In genomic region chr12:55598537-55598886, GRCm38 (mm10) we compare ENCODE assay signal across 9 mouse cellular contexts. TPM values are rescaled to one million over a fixed set of nuclear protein-coding genes. Genes with fewer than 3 reads are reported as not detected.
A peak's percentile ranks its signal among the peaks of the same experiment; 100 is the strongest.
DNase-seq lines count a peak whose midpoint lies in the region; ATAC-seq and TF ChIP-seq lines count a peak whose summit lies in the region.
"Had no signal": no experiment of that assay in that cellular context is flagged by ENCODE, and none has a peak within 500 bp of the region (broad histone marks: within the 10 kb centered on the region; RNA-seq: fewer than 3 reads in every experiment).

No protein-coding gene starts in this region.

- H3K4me2 ChIP-seq in neural tube, embryonic 11.5 days (ENCODE audit: low read depth) = peak overlapping the region; percentile 79
- peak overlapping the region; percentile 60; the same call in 1 of the 2 replicates for H3K4me2 ChIP-seq in liver, embryonic 14.5 days (ENCODE audit: low read depth)

- H3K27ac ChIP-seq in neural tube, embryonic 11.5 days (ENCODE audit: low read depth, low read length) = no peak overlapping the region
- no peak overlapping the region for H3K27ac ChIP-seq in liver, embryonic 14.5 days

- no peak overlapping the region for H3K9ac ChIP-seq in neural tube, embryonic 11.5 days (ENCODE audit: low read length)
- H3K9ac ChIP-seq in liver, embryonic 14.5 days (replicated peaks) = no peak overlapping the region

- peak overlapping the region; percentile 48 for H3K4me3 ChIP-seq in neural tube, embryonic 11.5 days (ENCODE audit: low read depth, low read length)
- peak overlapping the region in 1 of 2 experiments; percentile 38; a peak in 1 of 4 replicates for H3K4me3 ChIP-seq in liver, embryonic 14.5 days (ENCODE audit: insufficient read depth in 1 of 2, low read depth in 2 of 2, low read length in 2 of 2)

- no peak for TF ChIP-seq CTCF in liver, embryonic 14.5 days (IDR thresholded peaks at IDR 0.05; ENCODE audit: low read depth)

- WGBS in neural tube, embryonic 11.5 days = 6% methylated on average over 7 of the region's 7 CpGs
- whole genome bisulfite sequencing in liver, embryonic 14.5 days (ENCODE audit: insufficient replicate concordance) = 7% methylated on average over 7 of the region's 7 CpGs

- peak; percentile 30 to 36 for DNase-seq in cerebellum, postnatal 10 days
- DNase-seq in cerebellum, postnatal 36 days = no peak
- DNase-seq in neural tube, embryonic 11.5 days (ENCODE audit: low spot score) = no peak
- no peak for DNase-seq in neural tube, embryonic 10.5 days (ENCODE audit: extremely low spot score, low spot score)
- DNase-seq in liver, embryonic 14.5 days (ENCODE audit: low read depth in 3 of 3, low spot score in 3 of 3) = no peak
- DNase-seq in ovary, adult 18-20 months (ENCODE audit: low spot score) = no peak
- no peak for DNase-seq in cerebellum, adult 8-10 months

- ATAC-seq in neural tube, embryonic 11.5 days (ENCODE audit: insufficient read depth, low FRiP score, low TSS enrichment) = 0 out of 2 replicates have a peak, but pooled peaks have one; percentile 5
- ATAC-seq in liver, embryonic 14.5 days (ENCODE audit: insufficient read depth) = no peak
- no peak for ATAC-seq in megakaryocyte-erythroid progenitor cell, adult 5-6 weeks (replicated peaks; ENCODE audit: low FRiP score, low TSS enrichment, poor library complexity, severe bottlenecking)

- peaks cover 48% of the 10 kb centered on the region for H3K27me3 ChIP-seq in neural tube, embryonic 11.5 days (ENCODE audit: control insufficient read depth, insufficient read depth, low read length)
- H3K27me3 ChIP-seq in liver, embryonic 14.5 days (ENCODE audit: control insufficient read depth, insufficient read depth, low read length) = peaks cover 46% of the 10 kb centered on the region

- no peak for TF ChIP-seq EP300 in liver, embryonic 14.5 days (IDR thresholded peaks at IDR 0.05; ENCODE audit: low read depth)

- no peaks in the 10 kb centered on the region for H3K36me3 ChIP-seq in neural tube, embryonic 11.5 days (ENCODE audit: control insufficient read depth, insufficient read depth, low read length)
- no peaks in the 10 kb centered on the region for H3K36me3 ChIP-seq in liver, embryonic 14.5 days (replicated peaks; ENCODE audit: control insufficient read depth, insufficient read depth, low read depth)

- no peaks in the 10 kb centered on the region for H3K9me3 ChIP-seq in neural tube, embryonic 11.5 days (ENCODE audit: control insufficient read depth, low read length)
- H3K9me3 ChIP-seq in liver, embryonic 14.5 days (ENCODE audit: control insufficient read depth, low read length) = no peaks in the 10 kb centered on the region

- peaks cover 16% of the 10 kb centered on the region for H3K4me1 ChIP-seq in neural tube, embryonic 11.5 days (ENCODE audit: control insufficient read depth, insufficient read depth, low read length)
- no peaks in the 10 kb centered on the region for H3K4me1 ChIP-seq in liver, embryonic 14.5 days (replicated peaks; ENCODE audit: control insufficient read depth in 2 of 2, insufficient read depth in 2 of 2, low read length in 1 of 2)

RNA-seq across cellular contexts. Expression of gene Insm2, which starts 0.7 kb away (rescaled TPM):
- polyA plus RNA-seq in neural tube, embryonic 11.5 days (2014; fragmentation: Nextera tagmentation; extraction: Ambion mirVana) = 0.69 and 1.6 TPM in 2 replicates
- not detected in 2 replicates for polyA plus RNA-seq in liver, embryonic 14.5 days (2012; rRNA removed)
- polyA plus RNA-seq in liver, embryonic 14.5 days (2014; fragmentation: Nextera tagmentation; extraction: Ambion mirVana) = not detected in 2 replicates
- not detected in 2 replicates for total RNA-seq in megakaryocyte-erythroid progenitor cell, adult 5-6 weeks (2014; fragmentation: Nextera tagmentation)
- 0.28 TPM in 1 of 2 replicates, not detected in the other for total RNA-seq in megakaryocyte-erythroid progenitor cell, adult 5-6 weeks (2017)

RNA-seq across cellular contexts. Expression of gene Aldoart2, which starts 33.5 kb away (rescaled TPM):
- 0.19 and 0.20 TPM in 2 replicates for polyA plus RNA-seq in neural tube, embryonic 11.5 days (2014; fragmentation: Nextera tagmentation; extraction: Ambion mirVana)
- polyA plus RNA-seq in liver, embryonic 14.5 days (2012; rRNA removed) = not detected in 2 replicates
- not detected in 2 replicates for polyA plus RNA-seq in liver, embryonic 14.5 days (2014; fragmentation: Nextera tagmentation; extraction: Ambion mirVana)
- not detected in 2 replicates for total RNA-seq in megakaryocyte-erythroid progenitor cell, adult 5-6 weeks (2014; fragmentation: Nextera tagmentation)
- not detected in 2 replicates for total RNA-seq in megakaryocyte-erythroid progenitor cell, adult 5-6 weeks (2017)
- polyA plus RNA-seq: cortical plate, adult 2 months had no signal

Comparison
In these comparisons a context has a peak if more than half of its experiments do, and no peak if none do; other contexts are left out.
1. DNase-seq: peak in cerebellum, postnatal 10 days (2 of 2); none in cerebellum, postnatal 36 days (0 of 2), neural tube, embryonic 11.5 days (single experiment), neural tube, embryonic 10.5 days (single experiment), liver, embryonic 14.5 days (0 of 3), ovary, adult 18-20 months (single experiment) and cerebellum, adult 8-10 months (single experiment).